Mouse (Mus musculus) embryonic facial prominence, embryonic 10.5 days (tissue): ENCODE results near the gene Slc1a2. TPM values are rescaled to one million over a fixed set of nuclear protein-coding genes. Genes with fewer than 3 reads are reported as not detected.

Source experiments
- DNase-seq: peaks from one replicate; pipeline ENCODE4 v3.0.0-alpha.2; 2017; ENCODE audit warnings: low spot score
- H3K27ac ChIP-seq: fragments of 300-500 bp; sonication (generic); replicated peaks from 2 replicates; pipeline ENCODE4 v1.5.1; 2016; ENCODE audit warnings: mild to moderate bottlenecking
- H3K27me3 ChIP-seq: fragments of 300-500 bp; sonication (generic); replicated peaks from 2 replicates; pipeline ENCODE4 v1.6.1; 2016; ENCODE audit warnings: low read depth, mild to moderate bottlenecking; ENCODE audit not compliant: poor library complexity, severe bottlenecking
- H3K36me3 ChIP-seq: fragments of 300-500 bp; sonication (generic); replicated peaks from 2 replicates; pipeline ENCODE4 v1.6.1; 2016; ENCODE audit warnings: mild to moderate bottlenecking, moderate library complexity
- H3K4me1 ChIP-seq: fragments of 300-500 bp; sonication (generic); 2 replicates; pipeline ENCODE4 v1.6.1; 2016
- H3K4me3 ChIP-seq: fragments of 300-500 bp; sonication (generic); 2 replicates; pipeline ENCODE4 v1.5.1; 2016; ENCODE audit warnings: mild to moderate bottlenecking, moderate library complexity
- H3K9me3 ChIP-seq: fragments of 300-500 bp; sonication (generic); 2 replicates; pipeline ENCODE4 v1.6.1; 2016; ENCODE audit warnings: mild to moderate bottlenecking
- WGBS: fragments of 180-500 bp; shearing (Covaris S2); methylation state at CpG from one replicate; pipeline ENCODE4 v1.1.7; 2016; 5-methylcytosine and 5-hydroxymethylcytosine counted together
- polyA plus RNA-seq: library from polyadenylated mRNA; unstranded; fragments of >200 nt; fragmentation: Nextera tagmentation; extraction: Ambion mirVana; gene quantifications from 2 replicates; pipeline ENCODE4 v1.2.1, GENCODE M21; 2016

Slc1a2 gene
- polyA plus RNA-seq, 1 experiment from 2014 or later = 1.0 TPM

DNA sequence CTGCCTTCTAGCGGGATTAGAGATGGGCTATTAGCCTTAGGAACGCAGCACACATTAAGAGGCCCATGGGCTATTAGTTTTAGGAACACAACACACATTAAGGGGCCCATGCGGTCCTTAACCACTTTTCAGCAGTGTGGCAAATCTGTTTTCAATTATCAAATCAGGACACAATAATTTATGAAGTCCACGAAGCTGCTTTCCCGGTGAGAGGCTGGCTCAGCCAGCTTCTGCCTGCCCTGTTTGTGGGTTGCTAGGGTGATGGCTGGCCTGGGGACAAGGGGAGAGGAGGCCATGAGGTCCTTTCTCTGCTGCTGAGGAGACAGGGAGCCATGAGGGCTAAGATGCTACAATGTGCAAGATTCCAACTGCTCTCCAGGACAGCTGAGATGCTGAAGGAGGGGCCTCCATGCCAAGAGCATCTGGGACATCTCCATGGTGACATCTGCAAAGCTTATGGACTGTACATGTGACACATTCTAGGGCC lies 161.8 kb downstream of the Slc1a2 start:
- 48% methylated on average over 5 of the region's 5 CpGs for WGBS
- DNase-seq = peak; percentile 60
- H3K4me3 ChIP-seq = no peak overlapping the region
- H3K27ac ChIP-seq = peak overlapping the region; percentile 67
- no peaks in the 10 kb centered on the region for H3K9me3 ChIP-seq
- H3K4me1 ChIP-seq = peaks cover 13% of the 10 kb centered on the region
- H3K36me3 ChIP-seq = no peaks in the 10 kb centered on the region
- H3K27me3 ChIP-seq = peaks cover 6% of the 10 kb centered on the region; the same call in 1 of the 2 replicates

GRCm38 (mm10) chr2:102820790-102821189 lies 162.3 kb downstream of the Slc1a2 start:
- Histone ChIP-seq H3K27me3 (peaks cover 6% of the 10 kb centered on the region; the same call in 1 of the 2 replicates), H3K4me1 (peaks cover 13% of the 10 kb centered on the region), H3K9me3 (no peaks in the 10 kb centered on the region), H3K36me3 (no peaks in the 10 kb centered on the region), H3K4me3 (no peak overlapping the region), H3K27ac (peak overlapping the region; percentile 67; the same call in 1 of the 2 replicates)
- 88% methylated on average over 8 of the region's 8 CpGs for WGBS
- DNase-seq = no peak

- WGBS = 95% methylated on average over 6 of the region's 6 CpGs
- Histone ChIP-seq H3K27ac (no peak overlapping the region), H3K4me3 (no peak overlapping the region), H3K27me3 (peaks cover 6% of the 10 kb centered on the region; the same call in 1 of the 2 replicates), H3K36me3 (no peaks in the 10 kb centered on the region), H3K4me1 (peaks cover 15% of the 10 kb centered on the region), H3K9me3 (no peaks in the 10 kb centered on the region)
- no peak for DNase-seq
Observed at GRCm38 (mm10) chr2:102822036-102822435, 163.6 kb downstream of the Slc1a2 start.

GRCm38 (mm10) chr2:102825961-102826633 lies 167.6 kb downstream of the Slc1a2 start:
- Histone ChIP-seq H3K4me3 (no peak overlapping the region), H3K36me3 (no peaks in the 10 kb centered on the region), H3K4me1 (0 out of 2 replicates have a peak, but pooled peaks cover 6% of the 10 kb centered on the region), H3K27ac (no peak overlapping the region), H3K27me3 (no peaks in the 10 kb centered on the region), H3K9me3 (no peaks in the 10 kb centered on the region)
- WGBS = 93% methylated on average over 9 of the region's 9 CpGs
- DNase-seq = no peak

DNA sequence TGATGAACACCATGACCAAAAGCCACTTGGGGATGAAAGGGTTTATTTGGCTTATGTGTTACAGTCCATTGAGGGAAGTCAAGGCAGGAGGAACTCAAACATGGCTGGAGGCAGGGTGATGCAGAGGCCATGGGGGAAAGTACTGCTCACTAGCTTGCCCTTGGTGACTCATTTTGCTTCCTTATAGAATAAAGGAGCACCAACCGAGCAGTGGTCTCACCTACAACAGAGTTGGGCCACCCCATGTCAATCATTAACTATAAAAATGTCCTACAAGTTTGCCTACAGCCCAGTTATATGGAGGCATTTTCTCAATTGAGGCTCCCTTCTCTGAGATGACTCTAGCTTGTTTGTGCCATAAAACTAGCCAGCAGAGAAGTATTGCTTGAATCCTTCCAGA lies 169.4 kb downstream of the Slc1a2 start:
- DNase-seq = no peak
- H3K27ac ChIP-seq = no peak overlapping the region
- no peaks in the 10 kb centered on the region for H3K9me3 ChIP-seq
- 0 out of 2 replicates have a peak, but pooled peaks cover 6% of the 10 kb centered on the region for H3K4me1 ChIP-seq
- no peak overlapping the region for H3K4me3 ChIP-seq
- H3K27me3 ChIP-seq = no peaks in the 10 kb centered on the region
- no peaks in the 10 kb centered on the region for H3K36me3 ChIP-seq
- WGBS = 84% methylated on average over 1 of the region's 1 CpGs

DNA sequence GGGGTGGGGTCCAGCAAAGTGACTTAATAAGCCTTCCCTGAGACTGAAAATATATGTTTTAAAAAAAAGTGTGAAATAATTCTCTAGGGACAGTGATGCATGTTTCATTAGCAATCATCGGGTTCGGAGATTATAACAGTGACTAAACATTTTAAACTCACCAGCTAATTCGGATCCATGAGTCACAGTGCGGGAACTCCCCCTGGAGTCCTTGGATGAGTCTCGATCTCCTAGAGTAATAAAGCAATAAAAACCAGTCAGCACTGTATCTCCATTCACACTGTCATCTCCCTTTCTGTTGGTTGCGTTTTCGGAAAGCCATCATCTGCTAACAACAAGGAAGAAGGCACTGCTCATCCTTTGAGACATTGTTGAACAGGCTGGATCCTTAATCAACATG lies 169.9 kb downstream of the Slc1a2 start:
- no peak overlapping the region for H3K27ac ChIP-seq
- 95% methylated on average over 7 of the region's 7 CpGs for WGBS
- H3K36me3 ChIP-seq = no peaks in the 10 kb centered on the region
- 0 out of 2 replicates have a peak, but pooled peaks cover 6% of the 10 kb centered on the region for H3K4me1 ChIP-seq
- H3K9me3 ChIP-seq = no peaks in the 10 kb centered on the region
- no peak overlapping the region for H3K4me3 ChIP-seq
- H3K27me3 ChIP-seq = no peaks in the 10 kb centered on the region
- no peak for DNase-seq

- Histone ChIP-seq H3K4me3 (no peak overlapping the region), H3K9me3 (no peaks in the 10 kb centered on the region), H3K27me3 (no peaks in the 10 kb centered on the region), H3K27ac (no peak overlapping the region), H3K36me3 (no peaks in the 10 kb centered on the region), H3K4me1 (0 out of 2 replicates have a peak, but pooled peaks cover 6% of the 10 kb centered on the region)
- no peak for DNase-seq
- 90% methylated on average over 3 of the region's 3 CpGs for WGBS
Observed at GRCm38 (mm10) chr2:102829201-102829600, 170.7 kb downstream of the Slc1a2 start.

DNA sequence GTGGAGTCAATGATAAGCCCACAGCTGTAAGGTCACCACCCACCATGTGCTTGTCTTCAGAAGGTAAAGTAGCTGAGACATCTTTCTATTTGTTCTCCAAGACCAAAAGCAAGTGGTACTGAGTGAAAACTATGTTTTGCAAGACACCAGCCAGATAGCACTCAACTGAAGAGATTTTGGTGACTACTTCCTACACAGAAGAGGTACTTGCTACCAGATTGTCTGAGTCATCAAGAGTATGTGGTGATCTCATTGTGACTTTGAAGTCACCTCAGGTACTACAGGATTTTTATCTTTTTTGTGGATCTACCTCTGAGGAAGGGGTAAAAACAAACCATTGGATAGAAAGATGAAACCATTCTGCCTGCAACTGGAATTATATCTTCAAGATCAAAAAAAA lies 173.1 kb downstream of the Slc1a2 start:
- Histone ChIP-seq H3K4me3 (no peak overlapping the region), H3K27ac (no peak overlapping the region), H3K36me3 (no peaks in the 10 kb centered on the region), H3K4me1 (0 out of 2 replicates have a peak, but pooled peaks cover 6% of the 10 kb centered on the region), H3K27me3 (no peaks in the 10 kb centered on the region), H3K9me3 (no peaks in the 10 kb centered on the region)
- no peak for DNase-seq

GRCm38 (mm10) chr2:102838179-102838578 lies 179.7 kb downstream of the Slc1a2 start:
- Histone ChIP-seq H3K4me3 (no peak overlapping the region), H3K27ac (no peak overlapping the region), H3K27me3 (no peaks in the 10 kb centered on the region), H3K36me3 (no peaks in the 10 kb centered on the region), H3K9me3 (no peaks in the 10 kb centered on the region), H3K4me1 (no peaks in the 10 kb centered on the region)
- no peak for DNase-seq
- WGBS = 88% methylated on average over 7 of the region's 7 CpGs

Other genes starting within 250 kb of the Slc1a2 start
- gene Fjx1, start 206.2 kb upstream of the Slc1a2 start, polyA plus RNA-seq = 9.9 and 10.4 TPM in 2 replicates
- 0.44 and 0.64 TPM in 2 replicates for gene Pamr1, start 108.6 kb upstream of the Slc1a2 start, polyA plus RNA-seq
- gene Cd44, start 243.0 kb downstream of the Slc1a2 start, polyA plus RNA-seq = 2.2 and 2.5 TPM in 2 replicates